Mouse (Mus musculus) frontal cortex, postnatal 14 days (tissue): ENCODE results near the gene Srp54c.
"Not testable (repeated sequence)": the region's sequence is repeated elsewhere in the genome, so short reads cannot be mapped to it uniquely, and the experiment has no call there.

Source experiments
- DNase-seq, 2 experiments: peaks; one replicate each; pipeline ENCODE4 v3.0.0; 2022; ENCODE audit warnings: low spot score in 2 of 2

The Srp54c gene

GRCm38 (mm10) chr12:55229626-55230519 is at the start of gene Srp54c:
Srp54c (plus strand) TSS chr12:55230168.
- not testable (repeated sequence) for DNase-seq

- not testable (repeated sequence) for DNase-seq
Observed at GRCm38 (mm10) chr12:55187686-55188085, 42.3 kb upstream of the Srp54c start.

GRCm38 (mm10) chr12:55189127-55189526 is 40.8 kb upstream of the Srp54c start:
- not testable (repeated sequence) for DNase-seq

GRCm38 (mm10) chr12:55199306-55199705 is 30.7 kb upstream of the Srp54c start, which contains the start of gene 1700047I17Rik2:
1700047I17Rik2 (plus strand) TSS chr12:55199592.
- not testable (repeated sequence) for DNase-seq

- not testable (repeated sequence) for DNase-seq
Observed at GRCm38 (mm10) chr12:55199799-55200198, 30.2 kb upstream of the Srp54c start.

GRCm38 (mm10) chr12:55212944-55213343 is 17.0 kb upstream of the Srp54c start:
- DNase-seq, result not testable (repeated sequence)

- not testable (repeated sequence) for DNase-seq
Observed at GRCm38 (mm10) chr12:55230520-55230861, 523 bp downstream of the Srp54c start.

- DNase-seq, result not testable (repeated sequence)
Observed at GRCm38 (mm10) chr12:55242243-55242642, 12.3 kb downstream of the Srp54c start.

GRCm38 (mm10) chr12:55261950-55262349 is 32.0 kb downstream of the Srp54c start:
- DNase-seq, result not testable (repeated sequence)

GRCm38 (mm10) chr12:55263385-55263784 is 33.4 kb downstream of the Srp54c start:
- not testable (repeated sequence) for DNase-seq

- no peak for DNase-seq
Observed at GRCm38 (mm10) chr12:55272243-55272642, 42.3 kb downstream of the Srp54c start.

- DNase-seq, result not testable (repeated sequence)
Observed at GRCm38 (mm10) chr12:55277583-55277982, 47.6 kb downstream of the Srp54c start.

- no peak for DNase-seq
Observed at GRCm38 (mm10) chr12:55298112-55298511, 68.1 kb downstream of the Srp54c start.

- DNase-seq, result no peak
Observed at GRCm38 (mm10) chr12:55299336-55299735, 69.4 kb downstream of the Srp54c start, which contains the start of gene 1110008L16Rik. 1110008L16Rik (plus strand) TSS chr12:55299577.

GRCm38 (mm10) chr12:55300820-55301351 is 70.9 kb downstream of the Srp54c start:
- no peak for DNase-seq

- no peak for DNase-seq
Observed at GRCm38 (mm10) chr12:55301472-55302300, 71.7 kb downstream of the Srp54c start.

- DNase-seq, result peak; percentile 85
Observed at GRCm38 (mm10) chr12:55302485-55303441, 72.8 kb downstream of the Srp54c start, which contains the start of gene Ppp2r3c. Ppp2r3c (minus strand) TSS chr12:55302998.

- DNase-seq, result no peak
Observed at GRCm38 (mm10) chr12:55306371-55306770, 76.4 kb downstream of the Srp54c start.

GRCm38 (mm10) chr12:55307566-55307965 is 77.6 kb downstream of the Srp54c start:
- DNase-seq, result no peak

- no peak for DNase-seq
Observed at GRCm38 (mm10) chr12:55308731-55309130, 78.8 kb downstream of the Srp54c start.

- no peak for DNase-seq
Observed at GRCm38 (mm10) chr12:55309501-55309900, 79.5 kb downstream of the Srp54c start.
